Mouse (Mus musculus): ENCODE measurements around the gene Prkar2b. TPM values are rescaled to one million over a fixed set of nuclear protein-coding genes. Genes with fewer than 3 reads are reported as not detected.

Prkar2b gene
- total and polyA plus RNA-seq, 3 experiments, result 15.7 to 154 (median 34.1) TPM

GRCm38 (mm10) chr12:32057461-32058199, 3.5 kb downstream of the Prkar2b start:
- H3K9ac ChIP-seq (ENCODE audit: control insufficient read depth, low read depth, low read length, poor library complexity, severe bottlenecking), result no peak overlapping the region
- H3K4me1 ChIP-seq (ENCODE audit: control insufficient read depth in 1 of 2, insufficient read depth in 2 of 2, low read length in 2 of 2), result peaks cover 24 to 37% of the 10 kb centered on the region in 2 experiments
- no peak for DNase-seq (ENCODE audit: low read depth, low spot score)

GRCm38 (mm10) chr12:32055797-32056196, 5.3 kb downstream of the Prkar2b start:
- no peaks in the 10 kb centered on the region for H3K27me3 ChIP-seq (ENCODE audit: control insufficient read depth in 1 of 2, insufficient read depth in 2 of 2, low read length in 2 of 2)
- no peak overlapping the region for H3K4me3 ChIP-seq (ENCODE audit: control insufficient read depth in 1 of 2, insufficient read depth in 1 of 2, low read depth in 2 of 2, low read length in 2 of 2)
- TF ChIP-seq SIN3A (IDR thresholded peaks at IDR 0.05; ENCODE audit: low read length) (no peak), GATA1 (IDR thresholded peaks at IDR 0.05; ENCODE audit: low read depth, low read length) (no peak), NRF1 (IDR thresholded peaks at IDR 0.05; ENCODE audit: insufficient read depth, low read depth, low read length, poor library complexity, severe bottlenecking) (no peak), POLR2AphosphoS2 (IDR thresholded peaks at IDR 0.05; ENCODE audit: low read length) (no peak), SMC3 (IDR thresholded peaks at IDR 0.05; ENCODE audit: low read depth, low read length) (no peak), RAD21 (IDR thresholded peaks at IDR 0.05; ENCODE audit: low read depth, low read length) (no peak), TBP (IDR thresholded peaks at IDR 0.05; ENCODE audit: low read depth, low read length) (no peak), MYC (IDR thresholded peaks at IDR 0.05; ENCODE audit: low read depth, low read length) (no peak), KAT2A (conservative IDR thresholded peaks at IDR 0.05; ENCODE audit: low read depth, low read length) (no peak), MEF2A (IDR thresholded peaks at IDR 0.05; ENCODE audit: extremely low read depth, insufficient replicate concordance, low read depth, low read length, poor library complexity, severe bottlenecking) (no peak), EP300 (IDR thresholded peaks at IDR 0.05; ENCODE audit: low read depth in 1 of 2, low read length in 2 of 2) (no peak), CTCF (IDR thresholded peaks at IDR 0.05 in 2 of 3, conservative IDR thresholded peaks at IDR 0.05 in 1 of 3; ENCODE audit: control insufficient read depth in 1 of 3, insufficient read depth in 1 of 3, low read depth in 2 of 3, low read length in 3 of 3, poor library complexity in 1 of 3, severe bottlenecking in 1 of 3) (no peak), MAX (IDR thresholded peaks at IDR 0.05; ENCODE audit: low read length) (no peak), ELF1 (IDR thresholded peaks at IDR 0.05; ENCODE audit: low read depth, low read length) (no peak), ZKSCAN1 (IDR thresholded peaks at IDR 0.05; ENCODE audit: low read depth, low read length) (no peak), CHD2 (IDR thresholded peaks at IDR 0.05; ENCODE audit: low read length) (no peak), RCOR1 (IDR thresholded peaks at IDR 0.05; ENCODE audit: low read depth, low read length) (no peak), MYB (IDR thresholded peaks at IDR 0.05; ENCODE audit: low read depth, low read length) (no peak)
- H3K27ac ChIP-seq (ENCODE audit: control insufficient read depth, low read depth, low read length), result peak overlapping the region; percentile 36
- peaks cover 0 to 64% of the 10 kb centered on the region in 2 experiments; a peak in 2 of 4 replicates for H3K36me3 ChIP-seq (ENCODE audit: control insufficient read depth in 1 of 2, insufficient read depth in 2 of 2, low read length in 2 of 2)
- H3K9me3 ChIP-seq (replicated peaks; ENCODE audit: insufficient read depth, low read length), result no peaks in the 10 kb centered on the region
- peaks cover 30 to 48% of the 10 kb centered on the region in 2 experiments for H3K4me1 ChIP-seq (ENCODE audit: control insufficient read depth in 1 of 2, insufficient read depth in 2 of 2, low read length in 2 of 2)
- H3K79me2 ChIP-seq (ENCODE audit: control insufficient read depth, insufficient read depth, low read length, poor library complexity), result peaks cover 35% of the 10 kb centered on the region
- DNase-seq (ENCODE audit: low read depth, low spot score), result no peak
- no peak overlapping the region for H3K9ac ChIP-seq (ENCODE audit: control insufficient read depth, low read depth, low read length, poor library complexity, severe bottlenecking)

More at GRCm38 (mm10) chr12:32057461-32058199, 3.5 kb downstream of the Prkar2b start:
- TF ChIP-seq CHD1 (IDR thresholded peaks at IDR 0.05; ENCODE audit: low read depth, low read length) (no peak), HCFC1 (IDR thresholded peaks at IDR 0.05; ENCODE audit: low read depth, low read length) (no peak), USF2 (IDR thresholded peaks at IDR 0.05; ENCODE audit: borderline replicate concordance in 1 of 2, insufficient read depth in 1 of 2, low read depth in 1 of 2, low read length in 2 of 2) (no peak), NRF1 (IDR thresholded peaks at IDR 0.05; ENCODE audit: insufficient read depth, low read depth, low read length, poor library complexity, severe bottlenecking) (no peak), MYC (IDR thresholded peaks at IDR 0.05; ENCODE audit: low read depth, low read length) (no peak), E2F4 (IDR thresholded peaks at IDR 0.05; ENCODE audit: borderline replicate concordance, low read depth, low read length) (no peak), POLR2AphosphoS2 (IDR thresholded peaks at IDR 0.05; ENCODE audit: low read length) (no peak), JUND (IDR thresholded peaks at IDR 0.05; ENCODE audit: low read depth, low read length) (no peak), TCF12 (IDR thresholded peaks at IDR 0.05; ENCODE audit: low read depth, low read length) (no peak), ZMIZ1 (IDR thresholded peaks at IDR 0.05; ENCODE audit: low read depth, low read length) (no peak), RAD21 (IDR thresholded peaks at IDR 0.05; ENCODE audit: low read depth, low read length) (no peak), POLR2A (IDR thresholded peaks at IDR 0.05; ENCODE audit: control insufficient read depth in 1 of 2, insufficient read depth in 1 of 2, low read depth in 1 of 2, low read length in 2 of 2, poor library complexity in 1 of 2) (no peak)
- peaks cover 0 to 56% of the 10 kb centered on the region in 2 experiments; a peak in 2 of 4 replicates for H3K36me3 ChIP-seq (ENCODE audit: control insufficient read depth in 1 of 2, insufficient read depth in 2 of 2, low read length in 2 of 2)
- no peak overlapping the region for H3K27ac ChIP-seq (ENCODE audit: control insufficient read depth, low read depth, low read length)
- H3K9me3 ChIP-seq (replicated peaks; ENCODE audit: insufficient read depth, low read length), result no peaks in the 10 kb centered on the region
- peaks cover 36% of the 10 kb centered on the region for H3K79me2 ChIP-seq (ENCODE audit: control insufficient read depth, insufficient read depth, low read length, poor library complexity)
- H3K4me3 ChIP-seq (ENCODE audit: control insufficient read depth in 1 of 2, insufficient read depth in 1 of 2, low read depth in 2 of 2, low read length in 2 of 2), result no peak overlapping the region
- no peaks in the 10 kb centered on the region for H3K27me3 ChIP-seq (ENCODE audit: control insufficient read depth in 1 of 2, insufficient read depth in 2 of 2, low read length in 2 of 2)

All from MEL (cell line).